Mouse (Mus musculus) CH12.LX (cell line): Measurements from ENCODE around the gene Atp6ap1l. TPM values are rescaled to one million over a fixed set of nuclear protein-coding genes. Genes with fewer than 3 reads are reported as not detected.
"Not testable (repeated sequence)": the region's sequence is repeated elsewhere in the genome, so short reads cannot be mapped to it uniquely, and the experiment has no call there.

Experiments used
- DNase-seq: peaks from one replicate; pipeline ENCODE4 v3.0.0-alpha.2; 2013; ENCODE audit errors: extremely low read depth
- H3K27ac ChIP-seq: 2 replicates; pipeline ENCODE4 v1.5.1; 2012; ENCODE audit warnings: low read depth, mild to moderate bottlenecking, control low read depth, moderate library complexity; ENCODE audit not compliant: insufficient read depth
- H3K27me3 ChIP-seq: replicated peaks from 2 replicates; pipeline ENCODE3; 2012; ENCODE audit warnings: inconsistent platforms
- H3K36me3 ChIP-seq, 2 experiments: replicated peaks in 1 of 2; 2 replicates each; pipeline versions ENCODE3 to v1.6.1; 2012; ENCODE audit warnings: inconsistent platforms in 1 of 2, low read length in 1 of 2, mild to moderate bottlenecking in 1 of 2, mixed read lengths in 1 of 2, moderate library complexity in 1 of 2; ENCODE audit not compliant: control insufficient read depth in 1 of 2, insufficient read depth in 1 of 2
- H3K4me1 ChIP-seq, 2 experiments: 2 replicates each; pipeline ENCODE4 v1.6.1; 2012; ENCODE audit warnings: inconsistent platforms in 1 of 2, moderate library complexity in 1 of 2; ENCODE audit not compliant: insufficient read depth in 2 of 2, control insufficient read depth in 1 of 2
- H3K4me2 ChIP-seq: 2 replicates; pipeline ENCODE4 v1.6.1; 2012; ENCODE audit warnings: low read depth, mild to moderate bottlenecking, control low read depth; ENCODE audit not compliant: poor library complexity, insufficient read depth, severe bottlenecking
- H3K4me3 ChIP-seq, 3 experiments: fragments of 150-350 bp in 1 of 3; sonication (generic) in 1 of 3; replicated peaks in 1 of 3; 2 replicates each; pipeline versions ENCODE3 to v1.5.1; 2011 to 2012; ENCODE audit warnings: low read depth in 2 of 3, low read length in 2 of 3, mild to moderate bottlenecking in 2 of 3, moderate library complexity in 2 of 3, control low read depth in 1 of 3, improper control_type of control experiment in 1 of 3, inconsistent platforms in 1 of 3, mixed read lengths in 1 of 3; ENCODE audit not compliant: poor library complexity in 1 of 3
- H3K79me2 ChIP-seq: replicated peaks from 2 replicates; pipeline ENCODE4 v1.6.1; 2012; ENCODE audit warnings: mild to moderate bottlenecking, moderate library complexity; ENCODE audit not compliant: control insufficient read depth, poor library complexity, insufficient read depth, severe bottlenecking; ENCODE audit errors: extremely low read depth
- H3K9ac ChIP-seq: 2 replicates; pipeline ENCODE4 v1.6.1; 2012; ENCODE audit warnings: low read depth, mild to moderate bottlenecking, control low read depth, moderate library complexity; ENCODE audit not compliant: insufficient read depth
- H3K9me3 ChIP-seq: replicated peaks from 2 replicates; pipeline ENCODE3; 2012; ENCODE audit warnings: low read length, inconsistent platforms, mixed read lengths
- CHD2 ChIP-seq: IDR thresholded peaks from 2 replicates; pipeline ENCODE4 v1.6.1; 2011; ENCODE audit warnings: low read length, improper control_type of control experiment
- CTCF ChIP-seq, 2 experiments: IDR thresholded peaks in 1 of 2; conservative IDR thresholded peaks in 1 of 2; 2 replicates each; pipeline ENCODE4 v1.5.1; 2011 to 2012; ENCODE audit warnings: low read depth in 2 of 2, low read length in 2 of 2, improper control_type of control experiment in 1 of 2, inconsistent platforms in 1 of 2, mild to moderate bottlenecking in 1 of 2, moderate library complexity in 1 of 2
- ETS1 ChIP-seq: conservative IDR thresholded peaks from 2 replicates; pipeline ENCODE4 v1.6.1; 2012; ENCODE audit warnings: low read depth, mild to moderate bottlenecking, inconsistent platforms, low read length, improper control_type of control experiment, moderate library complexity
- MAX ChIP-seq: IDR thresholded peaks from 2 replicates; pipeline ENCODE4 v1.6.1; 2011; ENCODE audit warnings: low read length, improper control_type of control experiment
- MEF2A ChIP-seq: IDR thresholded peaks from 2 replicates; pipeline ENCODE4 v1.6.1; 2014; ENCODE audit warnings: low read depth, mild to moderate bottlenecking, inconsistent platforms, low read length, improper control_type of control experiment, borderline replicate concordance
- MXI1 ChIP-seq: IDR thresholded peaks from 2 replicates; pipeline ENCODE4 v1.6.1; 2011; ENCODE audit warnings: mild to moderate bottlenecking, low read depth, low read length, improper control_type of control experiment
- NELFE ChIP-seq: IDR thresholded peaks from 2 replicates; pipeline ENCODE4 v1.6.1; 2011; ENCODE audit warnings: low read depth, low read length, improper control_type of control experiment
- RAD21 ChIP-seq: IDR thresholded peaks from 2 replicates; pipeline ENCODE4 v1.6.1; 2011; ENCODE audit warnings: low read depth, mild to moderate bottlenecking, low read length, improper control_type of control experiment, moderate library complexity
- RCOR1 ChIP-seq: conservative IDR thresholded peaks from 2 replicates; pipeline ENCODE4 v1.6.1; 2012; ENCODE audit warnings: low read depth, mild to moderate bottlenecking, inconsistent platforms, low read length, improper control_type of control experiment
- SMC3 ChIP-seq: IDR thresholded peaks from 2 replicates; pipeline ENCODE4 v1.6.1; 2011; ENCODE audit warnings: low read depth, low read length, improper control_type of control experiment
- TBP ChIP-seq: conservative IDR thresholded peaks from 2 replicates; pipeline ENCODE4 v1.6.1; 2011; ENCODE audit warnings: low read depth, low read length, improper control_type of control experiment
- TCF12 ChIP-seq: IDR thresholded peaks from 2 replicates; pipeline ENCODE4 v1.6.1; 2014; ENCODE audit warnings: low read depth, mild to moderate bottlenecking, inconsistent platforms, low read length, improper control_type of control experiment
- ZC3H11A ChIP-seq: IDR thresholded peaks from 2 replicates; pipeline ENCODE4 v1.6.1; 2012; ENCODE audit warnings: low read depth, mild to moderate bottlenecking, inconsistent platforms, low read length, improper control_type of control experiment
- ZKSCAN1 ChIP-seq: IDR thresholded peaks from 2 replicates; pipeline ENCODE4 v1.6.1; 2012; ENCODE audit warnings: low read depth, inconsistent platforms, low read length, improper control_type of control experiment, borderline replicate concordance
- ZNF384 ChIP-seq: IDR thresholded peaks from 2 replicates; pipeline ENCODE4 v1.6.1; 2012; ENCODE audit warnings: low read depth, low read length, improper control_type of control experiment, inconsistent platforms
- dilution Hi-C: fragments of 300-500 bp; cut with MboI; formaldehyde crosslinking; loops from 2 replicates; pipeline ENCODE4 v1.14.3; 2020; ENCODE audit warnings: low sequenced_read_pairs; ENCODE audit not compliant: extremely low pct_unique_long_range_greater_than_20kb, extremely low pct_ligation_motif_present
- in situ Hi-C: fragments of 300-500 bp; cut with MboI; formaldehyde crosslinking; loops from 3 replicates; pipeline ENCODE4 v1.14.3; 2019; ENCODE audit warnings: low sequenced_read_pairs, low pct_ligation_motif_present, low pct_unique_long_range_greater_than_20kb, mixed read lengths
- polyA plus RNA-seq: library from polyadenylated mRNA; unstranded; fragments of >175 nt; gene quantifications from 2 replicates; pipeline ENCODE4 v1.2.1, GENCODE M21; 2012; ENCODE audit warnings: low read depth; ENCODE audit not compliant: insufficient read length
- total RNA-seq, 2 experiments: library from RNA; depleted of rRNA; stranded (reverse); fragments of 300-350 nt in 1 of 2; fragments of >200 nt in 1 of 2; gene quantifications; 2 replicates each; pipeline ENCODE4 v1.2.3; 2012 to 2014

Gene Atp6ap1l
- total and polyA plus RNA-seq, 3 experiments: not detected

- TF ChIP-seq MEF2A: peak; percentile 83
- no peak for TF ChIP-seq RCOR1
- no peak for TF ChIP-seq NELFE
- no peak for TF ChIP-seq TBP
These were observed 30.7 kb upstream of the Atp6ap1l start (continued) for GRCm38 (mm10) chr13:90935852-90936251.

- TF ChIP-seq ZC3H11A (no peak), ZKSCAN1 (no peak), ETS1 (no peak), CHD2 (no peak), MEF2A (no peak), ZNF384 (no peak), TCF12 (no peak)
- no peaks in the 10 kb centered on the region for H3K79me2 ChIP-seq
- no peaks in the 10 kb centered on the region for H3K9me3 ChIP-seq
- no peak overlapping the region for H3K4me3 ChIP-seq
- peaks cover 4 to 22% of the 10 kb centered on the region in 2 experiments; a peak in 3 of 4 replicates for H3K4me1 ChIP-seq
- dilution Hi-C loops (no loop called here), in situ Hi-C loops (loop anchor here (25.0 kb wide), 2 partner anchors 529 to 704 kb away; partner anchors contain the start of gene Ssbp2)
- H3K27ac ChIP-seq: no peak overlapping the region
- H3K27me3 ChIP-seq: no peaks in the 10 kb centered on the region
- H3K9ac ChIP-seq: no peak overlapping the region
- no peak overlapping the region for H3K4me2 ChIP-seq
- peaks cover 0 to 4% of the 10 kb centered on the region in 2 experiments for H3K36me3 ChIP-seq
- no peak for DNase-seq
These were observed 28.1 kb upstream of the Atp6ap1l start for GRCm38 (mm10) chr13:90933256-90933655.

GRCm38 (mm10) chr13:90929847-90930246 is 24.7 kb upstream of the Atp6ap1l start:
- in situ Hi-C loops (loop anchor here (25.0 kb wide), 2 partner anchors 532 to 707 kb away; partner anchors contain the start of gene Ssbp2), dilution Hi-C loops (no loop called here)
- TF ChIP-seq TBP: no peak
- TF ChIP-seq MXI1: no peak
- TF ChIP-seq MAX: 0 out of 2 replicates have a peak, but pooled peaks have one; percentile 32
- peak; percentile 63 for TF ChIP-seq SMC3
- TF ChIP-seq ZNF384: 0 out of 2 replicates have a peak, but pooled peaks have one; percentile 29
- TF ChIP-seq RAD21: peak; percentile 84
- peak; percentile 60 to 82 for TF ChIP-seq CTCF (conservative IDR thresholded peaks at IDR 0.05 in 1 of 2, IDR thresholded peaks at IDR 0.05 in 1 of 2; ENCODE audit: low read depth in 2 of 2, low read length in 2 of 2)
- H3K79me2 ChIP-seq: peaks cover 5% of the 10 kb centered on the region; the same call in 1 of the 2 replicates
- H3K27ac ChIP-seq: no peak overlapping the region
- H3K4me2 ChIP-seq: no peak overlapping the region
- peak; percentile 85 for DNase-seq
- no peaks in the 10 kb centered on the region for H3K9me3 ChIP-seq
- peaks cover 17 to 35% of the 10 kb centered on the region in 2 experiments for H3K36me3 ChIP-seq
- H3K27me3 ChIP-seq: no peaks in the 10 kb centered on the region
- peaks cover 2 to 27% of the 10 kb centered on the region in 2 experiments; a peak in 3 of 4 replicates for H3K4me1 ChIP-seq
- H3K4me3 ChIP-seq: no peak overlapping the region
- no peak overlapping the region for H3K9ac ChIP-seq

DNA sequence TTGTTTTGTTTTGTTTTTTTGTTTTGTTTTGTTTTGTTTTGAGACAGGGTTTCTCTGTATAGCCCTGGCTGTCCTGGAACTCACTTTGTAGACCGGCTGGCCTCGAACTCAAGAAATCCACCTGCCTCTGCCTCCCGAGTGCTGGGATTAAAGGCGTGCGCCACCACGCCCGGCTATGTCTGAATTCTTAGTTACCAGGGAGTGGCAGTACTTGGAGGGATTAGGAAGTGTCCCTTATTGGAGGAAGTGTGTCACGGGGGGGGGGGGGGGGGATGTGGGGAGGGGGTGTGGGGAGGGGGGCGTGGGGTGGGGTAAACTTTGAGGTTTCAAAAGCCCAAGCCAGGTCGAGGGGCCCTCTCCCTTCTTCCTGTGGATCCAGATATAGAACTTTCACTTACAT is 23.1 kb upstream of the Atp6ap1l start:
- H3K27ac ChIP-seq, H3K4me2 ChIP-seq, H3K9me3 ChIP-seq, H3K9ac ChIP-seq, H3K27me3 ChIP-seq, H3K4me3 ChIP-seq, DNase-seq, dilution Hi-C loops: not testable (repeated sequence)
- Histone ChIP-seq H3K79me2 (peaks cover 16% of the 10 kb centered on the region), H3K4me1 (peaks cover 2 to 30% of the 10 kb centered on the region in 2 experiments; a peak in 3 of 4 replicates), H3K36me3 (peaks cover 19 to 38% of the 10 kb centered on the region in 2 experiments)
- in situ Hi-C loops: loop anchor here (25.0 kb wide), 2 partner anchors 534 to 709 kb away; partner anchors contain the start of gene Ssbp2
